ENCODE assay signal across 25 mouse cellular contexts in the genomic region with DNA sequence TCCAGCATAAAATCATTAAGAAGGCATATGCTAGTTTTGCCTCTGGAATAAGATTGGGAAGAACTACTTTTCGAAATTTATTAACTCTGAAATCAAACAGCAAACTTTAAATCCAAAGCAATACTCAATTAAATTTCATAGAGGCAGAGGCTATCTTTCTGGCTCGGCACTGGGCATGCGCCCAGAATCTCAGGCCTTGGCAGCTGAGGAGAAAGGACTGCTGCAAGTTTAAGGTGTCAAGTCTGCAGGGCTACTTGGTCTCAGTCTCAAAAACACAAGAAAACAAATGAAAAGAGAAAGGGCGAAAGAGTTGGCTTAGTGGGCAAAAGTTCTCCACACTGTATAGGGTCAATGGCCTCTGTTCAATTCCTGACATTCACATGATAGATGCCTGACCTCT.
A peak's percentile ranks its signal among the peaks of the same experiment; 100 is the strongest.
DNase-seq lines count a peak whose midpoint lies in the region; ATAC-seq lines count a peak whose summit lies in the region.
"Had no signal": no experiment of that assay in that cellular context is flagged by ENCODE, and none has a peak within 500 bp of the region (broad histone marks: within the 10 kb centered on the region; RNA-seq: fewer than 3 reads in every experiment).

No protein-coding gene starts in this region.

- intact Hi-C loops in gastrocnemius, postnatal 14 days (cut with DNase I; ENCODE audit: low total_unique reads): no loop called here
- intact Hi-C loops in gastrocnemius, postnatal 36 days (cut with DNase I): no loop called here
- intact Hi-C loops in heart, postnatal 14 days (cut with DNase I): no loop called here

- no peak for ATAC-seq in heart, embryonic 11.5 days (replicated peaks; ENCODE audit: insufficient number of reproducible peaks, low FRiP score, low TSS enrichment)
- ATAC-seq: activated CD4-positive, CD25-positive, alpha-beta regulatory T cell, adult 4 months; forebrain, embryonic 14.5 days; intestine, embryonic 15.5 days; Patski had no signal

- H3K36me3 ChIP-seq in heart, embryonic 11.5 days (ENCODE audit: control insufficient read depth, insufficient read depth, low read length): no peaks in the 10 kb centered on the region
- H3K36me3 ChIP-seq: embryonic facial prominence, embryonic 15.5 days; forebrain, embryonic 10.5 days; heart, embryonic 15.5 days; hindbrain, embryonic 10.5 days; intestine, embryonic 15.5 days had no signal

- H3K27me3 ChIP-seq in heart, embryonic 11.5 days (ENCODE audit: control insufficient read depth, insufficient read depth, low read length): no peaks in the 10 kb centered on the region
- H3K27me3 ChIP-seq: CH12.LX; embryonic facial prominence, embryonic 15.5 days; heart, embryonic 15.5 days; intestine, embryonic 15.5 days; Patski had no signal

- no peaks in the 10 kb centered on the region for H3K4me1 ChIP-seq in heart, embryonic 11.5 days (ENCODE audit: control insufficient read depth, insufficient read depth, low read length)
- H3K4me1 ChIP-seq: heart, embryonic 15.5 days; intestine, embryonic 15.5 days had no signal

- DNase-seq in adrenal gland, postnatal 25 days: peak; percentile 41
- DNase-seq in adrenal gland, postnatal 4 days (ENCODE audit: low spot score in 2 of 2): no peak
- peak; percentile 13 for DNase-seq in gastrocnemius, postnatal 14 days
- no peak for DNase-seq in gastrocnemius, postnatal 36 days
- peak; percentile 29 to 49 for DNase-seq in heart, postnatal 14 days
- DNase-seq in ovary, postnatal 36 days (ENCODE audit: low spot score): peak; percentile 12
- DNase-seq in ovary, adult 18-20 months (ENCODE audit: low spot score): no peak
- DNase-seq: cerebellum, adult 18-20 months; cerebellum, postnatal 14 days; embryo, embryonic 11 days; gastrocnemius, adult 2 months; kidney, adult 18-20 months; kidney, postnatal 10 days had no signal

- no peaks in the 10 kb centered on the region for H3K9me3 ChIP-seq in heart, embryonic 11.5 days (replicated peaks; ENCODE audit: control insufficient read depth, low read length)
- H3K9me3 ChIP-seq: embryonic facial prominence, embryonic 15.5 days; forebrain, embryonic 10.5 days; heart, embryonic 15.5 days; hindbrain, embryonic 10.5 days; intestine, embryonic 15.5 days had no signal

- 84% methylated on average over 4 of the region's 4 CpGs for WGBS in heart, embryonic 11.5 days (ENCODE audit: insufficient replicate concordance)

- H3K4me3 ChIP-seq in heart, embryonic 11.5 days (ENCODE audit: low read depth, low read length): no peak overlapping the region
- H3K4me3 ChIP-seq: embryonic facial prominence, embryonic 15.5 days; erythroblast, embryonic 14.5 days; forebrain, embryonic 10.5 days; gastrocnemius, adult 2 months; heart, embryonic 15.5 days; hindbrain, embryonic 10.5 days; intestine, embryonic 15.5 days had no signal

- no peak overlapping the region for H3K27ac ChIP-seq in heart, embryonic 11.5 days (ENCODE audit: low read depth, low read length)
- H3K27ac ChIP-seq: embryonic facial prominence, embryonic 15.5 days; forebrain, embryonic 10.5 days; gastrocnemius, adult 2 months; heart, embryonic 15.5 days; hindbrain, embryonic 10.5 days; hindbrain, embryonic 14.5 days; intestine, embryonic 15.5 days had no signal

- H3K9ac ChIP-seq in heart, embryonic 11.5 days (ENCODE audit: low read depth, low read length): no peak overlapping the region
- H3K9ac ChIP-seq: embryonic facial prominence, embryonic 15.5 days; heart, embryonic 15.5 days; hindbrain, embryonic 14.5 days; intestine, embryonic 15.5 days had no signal

- H3K4me2 ChIP-seq in heart, embryonic 11.5 days: no peak overlapping the region
- H3K4me2 ChIP-seq: embryonic facial prominence, embryonic 15.5 days; heart, embryonic 15.5 days; hindbrain, embryonic 14.5 days; intestine, embryonic 15.5 days had no signal

Comparison
In these comparisons a context has a peak if more than half of its experiments do, and no peak if none do; other contexts are left out.
1. DNase-seq: peak in adrenal gland, postnatal 25 days (single experiment), gastrocnemius, postnatal 14 days (single experiment), heart, postnatal 14 days (2 of 2) and ovary, postnatal 36 days (single experiment); none in adrenal gland, postnatal 4 days (0 of 2), gastrocnemius, postnatal 36 days (0 of 2) and ovary, adult 18-20 months (single experiment).